15 mouse cellular contexts compared by ENCODE assay signal in genomic region chr14:57866676-57867276, GRCm38 (mm10).
A peak's percentile ranks its signal among the peaks of the same experiment; 100 is the strongest.
DNase-seq lines count a peak whose midpoint lies in the region.
"Had no signal": no experiment of that assay in that cellular context is flagged by ENCODE, and none has a peak within 500 bp of the region (broad histone marks: within the 10 kb centered on the region; RNA-seq: fewer than 3 reads in every experiment).

No protein-coding gene starts in this region.

- peak; percentile 31 for DNase-seq in right cerebral cortex, adult 18-20 months
- no peak for DNase-seq in right cerebral cortex, postnatal 36 days (ENCODE audit: low spot score in 2 of 2)
- DNase-seq in adipocyte (ENCODE audit: low spot score) = peak; percentile 43
- peak; percentile 20 to 29 for DNase-seq in cerebellum, postnatal 10 days
- no peak for DNase-seq in testis, postnatal 10 days (ENCODE audit: low spot score)
- no peak for DNase-seq in urinary bladder, postnatal 14 days (ENCODE audit: low spot score)
- no peak for DNase-seq in lung, adult 18-20 months
- DNase-seq: adrenal gland, adult 2 months; forebrain, postnatal 0 days; heart, postnatal 36 days; kidney, adult 11 months; kidney, postnatal 4 days; liver; lung, postnatal 10 days; thymus, postnatal 14 days had no signal

Comparison
In these comparisons a context has a peak if more than half of its experiments do, and no peak if none do; other contexts are left out.
1. DNase-seq: peak in right cerebral cortex, adult 18-20 months (single experiment), adipocyte (single experiment) and cerebellum, postnatal 10 days (2 of 2); none in right cerebral cortex, postnatal 36 days (0 of 2), testis, postnatal 10 days (single experiment), urinary bladder, postnatal 14 days (single experiment) and lung, adult 18-20 months (0 of 2).